Mouse (Mus musculus): ENCODE data around the gene Cbwd1. TPM values are rescaled to one million over a fixed set of nuclear protein-coding genes. Genes with fewer than 3 reads are reported as not detected.

Gene Cbwd1
- polyA plus RNA-seq, 1 experiment from 2014 or later: 11.9 TPM

- Histone ChIP-seq H3K27ac (no peak overlapping the region), H3K79me2 (ENCODE audit: inconsistent target) (no peaks in the 10 kb centered on the region)
- 91% methylated on average over 1 of the region's 1 CpGs for WGBS (ENCODE audit: missing documents)
Measured at GRCm38 (mm10) chr19:24937084-24937483, 24.3 kb downstream of the Cbwd1 start.

GRCm38 (mm10) chr19:24929041-24929440 lies 32.4 kb downstream of the Cbwd1 start:
- Histone ChIP-seq H3K4me3 (ENCODE audit: inconsistent target) (no peak overlapping the region), H3K27ac (no peak overlapping the region), H3K79me2 (ENCODE audit: inconsistent target) (no peaks in the 10 kb centered on the region), H3K36me3 (ENCODE audit: inconsistent target) (no peaks in the 10 kb centered on the region)
- WGBS (ENCODE audit: missing documents): 89% methylated on average over 1 of the region's 1 CpGs

More at GRCm38 (mm10) chr19:24937084-24937483, 24.3 kb downstream of the Cbwd1 start:
- Histone ChIP-seq H3K36me3 (ENCODE audit: inconsistent target) (no peaks in the 10 kb centered on the region), H3K4me3 (ENCODE audit: inconsistent target) (no peak overlapping the region)

- Histone ChIP-seq H3K27ac (no peak overlapping the region), H3K36me3 (ENCODE audit: inconsistent target) (peaks cover 24% of the 10 kb centered on the region; the same call in 1 of the 2 replicates), H3K79me2 (ENCODE audit: inconsistent target) (no peaks in the 10 kb centered on the region), H3K4me3 (ENCODE audit: inconsistent target) (no peak overlapping the region)
- WGBS (ENCODE audit: missing documents): 83% methylated on average over 5 of the region's 5 CpGs
Measured at GRCm38 (mm10) chr19:24920866-24921265, 40.5 kb downstream of the Cbwd1 start.

- Histone ChIP-seq H3K36me3 (ENCODE audit: inconsistent target) (no peaks in the 10 kb centered on the region), H3K4me3 (ENCODE audit: inconsistent target) (no peak overlapping the region), H3K79me2 (ENCODE audit: inconsistent target) (no peaks in the 10 kb centered on the region), H3K27ac (no peak overlapping the region)
- 64% methylated on average over 3 of the region's 3 CpGs for WGBS (ENCODE audit: missing documents)
Measured at GRCm38 (mm10) chr19:24908385-24909155, 52.8 kb downstream of the Cbwd1 start.

GRCm38 (mm10) chr19:24907655-24908054 lies 53.8 kb downstream of the Cbwd1 start:
- WGBS (ENCODE audit: missing documents): 92% methylated on average over 2 of the region's 6 CpGs
- Histone ChIP-seq H3K4me3 (ENCODE audit: inconsistent target) (no peak overlapping the region), H3K27ac (no peak overlapping the region), H3K36me3 (ENCODE audit: inconsistent target) (no peaks in the 10 kb centered on the region), H3K79me2 (ENCODE audit: inconsistent target) (no peaks in the 10 kb centered on the region)

GRCm38 (mm10) chr19:24902821-24903220 lies 58.6 kb downstream of the Cbwd1 start:
- Histone ChIP-seq H3K27ac (no peak overlapping the region), H3K4me3 (ENCODE audit: inconsistent target) (no peak overlapping the region), H3K36me3 (ENCODE audit: inconsistent target) (no peaks in the 10 kb centered on the region), H3K79me2 (ENCODE audit: inconsistent target) (no peaks in the 10 kb centered on the region)
- 69% methylated on average over 2 of the region's 2 CpGs for WGBS (ENCODE audit: missing documents)

GRCm38 (mm10) chr19:24902256-24902655 lies 59.2 kb downstream of the Cbwd1 start:
- WGBS (ENCODE audit: missing documents): 0% methylated on average over 2 of the region's 2 CpGs

GRCm38 (mm10) chr19:24901666-24902065 lies 59.7 kb downstream of the Cbwd1 start:
- 26% methylated on average over 3 of the region's 3 CpGs for WGBS (ENCODE audit: missing documents)
- Histone ChIP-seq H3K36me3 (ENCODE audit: inconsistent target) (no peaks in the 10 kb centered on the region), H3K79me2 (ENCODE audit: inconsistent target) (no peaks in the 10 kb centered on the region), H3K27ac (no peak overlapping the region), H3K4me3 (ENCODE audit: inconsistent target) (no peak overlapping the region)

More at GRCm38 (mm10) chr19:24902256-24902655, 59.2 kb downstream of the Cbwd1 start:
- Histone ChIP-seq H3K36me3 (ENCODE audit: inconsistent target) (no peaks in the 10 kb centered on the region), H3K79me2 (ENCODE audit: inconsistent target) (no peaks in the 10 kb centered on the region), H3K27ac (no peak overlapping the region), H3K4me3 (ENCODE audit: inconsistent target) (no peak overlapping the region)

GRCm38 (mm10) chr19:24900581-24901220 lies 60.7 kb downstream of the Cbwd1 start, which contains the start of gene Foxd4:
TSS of gene Foxd4 (minus strand) at chr19:24901197.
- Histone ChIP-seq H3K4me3 (ENCODE audit: inconsistent target) (no peak within 1 kb of the TSS), H3K79me2 (ENCODE audit: inconsistent target) (no peaks in the 10 kb centered on the region), H3K27ac (no peak within 1 kb of the TSS), H3K36me3 (ENCODE audit: inconsistent target) (no peaks in the 10 kb centered on the region)
- WGBS (ENCODE audit: missing documents): 4% methylated on average over 27 of the region's 27 CpGs

GRCm38 (mm10) chr19:24899578-24900544 lies 61.5 kb downstream of the Cbwd1 start:
- WGBS (ENCODE audit: missing documents): under 1% methylated on average over 81 of the region's 84 CpGs
- H3K4me3 ChIP-seq (ENCODE audit: inconsistent target): no peak overlapping the region
- no peaks in the 10 kb centered on the region for H3K36me3 ChIP-seq (ENCODE audit: inconsistent target)
- H3K79me2 ChIP-seq (ENCODE audit: inconsistent target): no peaks in the 10 kb centered on the region
- no peak overlapping the region for H3K27ac ChIP-seq

GRCm38 (mm10) chr19:24898737-24899577 lies 62.5 kb downstream of the Cbwd1 start:
- H3K79me2 ChIP-seq (ENCODE audit: inconsistent target): no peaks in the 10 kb centered on the region
- H3K36me3 ChIP-seq (ENCODE audit: inconsistent target): no peaks in the 10 kb centered on the region
- 11% methylated on average over 34 of the region's 34 CpGs for WGBS (ENCODE audit: missing documents)
- H3K27ac ChIP-seq: no peak overlapping the region
- no peak overlapping the region for H3K4me3 ChIP-seq (ENCODE audit: inconsistent target)

GRCm38 (mm10) chr19:24897896-24898736 lies 63.3 kb downstream of the Cbwd1 start:
- no peaks in the 10 kb centered on the region for H3K79me2 ChIP-seq (ENCODE audit: inconsistent target)
- H3K27ac ChIP-seq: no peak overlapping the region
- WGBS (ENCODE audit: missing documents): 11% methylated on average over 17 of the region's 20 CpGs
- no peak overlapping the region for H3K4me3 ChIP-seq (ENCODE audit: inconsistent target)
- H3K36me3 ChIP-seq (ENCODE audit: inconsistent target): no peaks in the 10 kb centered on the region

Data from macrophage (primary cell).